Mouse (Mus musculus): ENCODE measurements around the gene Pld2. TPM values are rescaled to one million over a fixed set of nuclear protein-coding genes. Genes with fewer than 3 reads are reported as not detected.
"Not testable (repeated sequence)": the region's sequence is repeated elsewhere in the genome, so short reads cannot be mapped to it uniquely, and the experiment has no call there.

The Pld2 gene
- 33.6 and 38.7 TPM in 2 replicates for polyA plus RNA-seq (2012; rRNA removed)

GRCm38 (mm10) chr11:70539877-70540587 is at the start of gene Pld2:
Gene Pld2, plus strand, starts transcription at chr11:70540064.
- DNase-seq (ENCODE audit: low spot score) = peak; percentile 82

GRCm38 (mm10) chr11:70499566-70500475 is 40.0 kb upstream of the Pld2 start:
- DNase-seq (ENCODE audit: low spot score) = no peak

GRCm38 (mm10) chr11:70500476-70500812 is 39.4 kb upstream of the Pld2 start:
- no peak for DNase-seq (ENCODE audit: low spot score)

- DNase-seq (ENCODE audit: low spot score) = no peak
These were observed 37.8 kb upstream of the Pld2 start for GRCm38 (mm10) chr11:70502018-70502417.

GRCm38 (mm10) chr11:70504970-70505369 is 34.9 kb upstream of the Pld2 start, which contains the start of gene Tm4sf5:
Gene Tm4sf5, plus strand, starts transcription at chr11:70505244.
- no peak for DNase-seq (ENCODE audit: low spot score)

GRCm38 (mm10) chr11:70506385-70506784 is 33.5 kb upstream of the Pld2 start:
- DNase-seq (ENCODE audit: low spot score) = no peak

GRCm38 (mm10) chr11:70506962-70507515 is 32.8 kb upstream of the Pld2 start:
- DNase-seq (ENCODE audit: low spot score) = no peak

- no peak for DNase-seq (ENCODE audit: low spot score)
These were observed 29.9 kb upstream of the Pld2 start for GRCm38 (mm10) chr11:70509753-70510564.

GRCm38 (mm10) chr11:70511242-70511641 is 28.6 kb upstream of the Pld2 start:
- no peak for DNase-seq (ENCODE audit: low spot score)

GRCm38 (mm10) chr11:70511825-70512224 is 28.0 kb upstream of the Pld2 start:
- no peak for DNase-seq (ENCODE audit: low spot score)

GRCm38 (mm10) chr11:70512709-70513342 is 27.0 kb upstream of the Pld2 start:
- no peak for DNase-seq (ENCODE audit: low spot score)

- no peak for DNase-seq (ENCODE audit: low spot score)
These were observed 26.3 kb upstream of the Pld2 start for GRCm38 (mm10) chr11:70513520-70513919.

GRCm38 (mm10) chr11:70514288-70514687 is 25.6 kb upstream of the Pld2 start, which contains the start of gene Vmo1:
Gene Vmo1, minus strand, starts transcription at chr11:70514616.
- no peak for DNase-seq (ENCODE audit: low spot score)

- no peak for DNase-seq (ENCODE audit: low spot score)
These were observed 23.5 kb upstream of the Pld2 start for GRCm38 (mm10) chr11:70516352-70516751.

GRCm38 (mm10) chr11:70518436-70518835 is 21.4 kb upstream of the Pld2 start:
- no peak for DNase-seq (ENCODE audit: low spot score)

- DNase-seq (ENCODE audit: low spot score) = no peak
These were observed 20.9 kb upstream of the Pld2 start, which contains the start of gene Gltpd2 for GRCm38 (mm10) chr11:70518923-70519322. Gene Gltpd2, plus strand, starts transcription at chr11:70519196.

- DNase-seq (ENCODE audit: low spot score) = no peak
These were observed 19.6 kb upstream of the Pld2 start for GRCm38 (mm10) chr11:70520178-70520769.

- not testable (repeated sequence) for DNase-seq (ENCODE audit: low spot score)
These were observed 16.4 kb upstream of the Pld2 start for GRCm38 (mm10) chr11:70523306-70523989.

- DNase-seq (ENCODE audit: low spot score) = no peak
These were observed 15.1 kb upstream of the Pld2 start for GRCm38 (mm10) chr11:70524782-70525181.

GRCm38 (mm10) chr11:70525184-70525678 is 14.6 kb upstream of the Pld2 start, which contains the start of gene Psmb6:
Gene Psmb6, plus strand, starts transcription at chr11:70525367.
- DNase-seq (ENCODE audit: low spot score) = peak; percentile 74

All from urinary bladder, adult 2 months (tissue).